Mouse (Mus musculus) lung, postnatal 0 days (tissue): ENCODE results near the gene Wbp2.
A peak's percentile ranks its signal among the peaks of the same experiment; 100 is the strongest.

ENCODE experiments used
- CTCF ChIP-seq: IDR thresholded peaks from 2 replicates; pipeline ENCODE4 v1.5.1; 2016; ENCODE audit warnings: antibody characterized with exemption, mild to moderate bottlenecking
- EP300 ChIP-seq: IDR thresholded peaks from 2 replicates; pipeline ENCODE4 v1.6.1; 2016; ENCODE audit warnings: antibody characterized with exemption, mild to moderate bottlenecking, control low read depth

DNA sequence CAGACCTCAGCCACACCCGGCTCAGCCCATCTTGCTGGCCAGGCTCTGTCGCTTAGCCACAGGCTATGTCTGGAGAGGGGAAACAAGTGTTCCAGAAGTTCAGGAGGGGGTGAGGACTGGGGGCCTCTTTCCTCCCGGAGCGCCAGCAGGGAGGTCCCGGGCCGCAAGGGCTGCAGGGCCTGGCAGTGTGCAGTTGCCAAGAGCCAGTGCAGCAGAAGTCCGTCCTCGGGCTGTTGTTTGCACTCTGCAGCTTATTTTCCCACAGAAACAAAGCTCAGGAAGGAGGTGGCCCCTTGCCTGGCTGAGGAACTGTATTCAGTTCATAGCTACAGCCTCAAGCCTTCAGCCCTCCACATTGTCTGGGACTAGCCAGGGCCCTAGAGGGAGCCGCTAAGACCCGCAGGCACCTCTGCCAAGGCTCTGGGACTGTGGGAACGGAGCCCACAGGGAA lies 15.2 kb upstream of the Wbp2 start:
- peak; percentile 17 for TF ChIP-seq CTCF
- TF ChIP-seq EP300: no peak
